In genomic region chr6:54005302-54005701, GRCm38 (mm10) we compare ENCODE assay signal across 25 mouse cellular contexts. TPM values are rescaled to one million over a fixed set of nuclear protein-coding genes. Genes with fewer than 3 reads are reported as not detected.
DNase-seq lines count a peak whose midpoint lies in the region; ATAC-seq and TF ChIP-seq lines count a peak whose summit lies in the region.
"Had no signal": no experiment of that assay in that cellular context is flagged by ENCODE, and none has a peak within 500 bp of the region (broad histone marks: within the 10 kb centered on the region; RNA-seq: fewer than 3 reads in every experiment).

No protein-coding gene starts in this region.

- no peaks in the 10 kb centered on the region for H3K36me3 ChIP-seq in embryonic facial prominence, embryonic 14.5 days (ENCODE audit: control insufficient read depth, insufficient read depth, low read length)
- no peaks in the 10 kb centered on the region for H3K36me3 ChIP-seq in embryonic facial prominence, embryonic 10.5 days (replicated peaks)
- H3K36me3 ChIP-seq in midbrain, embryonic 11.5 days (ENCODE audit: control insufficient read depth, insufficient read depth, low read length) = no peaks in the 10 kb centered on the region
- no peaks in the 10 kb centered on the region for H3K36me3 ChIP-seq in midbrain, postnatal 0 days (ENCODE audit: insufficient read depth, low read length)
- H3K36me3 ChIP-seq in myocyte (ENCODE audit: control insufficient read depth, insufficient read depth) = no peaks in the 10 kb centered on the region
- no peaks in the 10 kb centered on the region for H3K36me3 ChIP-seq in kidney, embryonic 16.5 days (ENCODE audit: insufficient read depth, low read length)
- H3K36me3 ChIP-seq: G1E had no signal

- peaks cover 5% of the 10 kb centered on the region; the same call in 1 of the 2 replicates for H3K4me1 ChIP-seq in embryonic facial prominence, embryonic 14.5 days (ENCODE audit: control insufficient read depth, insufficient read depth, low read length)
- H3K4me1 ChIP-seq in embryonic facial prominence, embryonic 10.5 days = peaks cover 14% of the 10 kb centered on the region
- H3K4me1 ChIP-seq in midbrain, embryonic 11.5 days (ENCODE audit: control insufficient read depth, insufficient read depth, low read length) = 0 out of 2 replicates have a peak, but pooled peaks cover 4% of the 10 kb centered on the region
- peaks cover 5% of the 10 kb centered on the region; the same call in 1 of the 2 replicates for H3K4me1 ChIP-seq in midbrain, postnatal 0 days (ENCODE audit: insufficient read depth, low read length)
- H3K4me1 ChIP-seq in kidney, embryonic 16.5 days (ENCODE audit: insufficient read depth, low read length) = peaks cover 3% of the 10 kb centered on the region; the same call in 1 of the 2 replicates

- no peak for TF ChIP-seq CTCF in midbrain, postnatal 0 days (IDR thresholded peaks at IDR 0.05)

- DNase-seq in embryonic facial prominence, embryonic 14.5 days (ENCODE audit: low spot score) = peak; percentile 41
- DNase-seq in embryonic facial prominence, embryonic 10.5 days (ENCODE audit: low spot score) = no peak
- peak; percentile 10 for DNase-seq in midbrain, embryonic 11.5 days (ENCODE audit: low spot score, missing footprints)
- no peak for DNase-seq in midbrain, postnatal 0 days (ENCODE audit: low spot score)
- DNase-seq: adrenal gland, adult 2 months; adrenal gland, adult 8-10 months; adrenal gland, postnatal 10 days; adrenal gland, postnatal 14 days; adrenal gland, postnatal 25 days; adrenal gland, postnatal 36 days; B cell, adult 2 months; cerebellum, adult 11 months; cerebellum, adult 11-12 months; cerebellum, adult 18-20 months had no signal

- TF ChIP-seq POLR2A in myocyte (IDR thresholded peaks at IDR 0.05; ENCODE audit: insufficient read length, low read depth) = no peak

- no peak for ATAC-seq in embryonic facial prominence, embryonic 14.5 days (ENCODE audit: low read depth)
- no peak for ATAC-seq in midbrain, embryonic 11.5 days (ENCODE audit: low FRiP score)
- no peak for ATAC-seq in midbrain, postnatal 0 days (ENCODE audit: low FRiP score)
- ATAC-seq in kidney, embryonic 16.5 days (ENCODE audit: low FRiP score, low TSS enrichment) = no peak
- ATAC-seq: activated CD4-positive, CD25-positive, alpha-beta regulatory T cell, adult 4 months; CD4-positive, CD25-positive, alpha-beta regulatory T cell, adult 4 months; Patski had no signal

- no peaks in the 10 kb centered on the region for H3K9me3 ChIP-seq in embryonic facial prominence, embryonic 14.5 days (ENCODE audit: control insufficient read depth, low read length)
- H3K9me3 ChIP-seq in embryonic facial prominence, embryonic 10.5 days = no peaks in the 10 kb centered on the region
- H3K9me3 ChIP-seq in midbrain, embryonic 11.5 days (ENCODE audit: control insufficient read depth, low read length) = no peaks in the 10 kb centered on the region
- no peaks in the 10 kb centered on the region for H3K9me3 ChIP-seq in midbrain, postnatal 0 days (ENCODE audit: low read length)
- H3K9me3 ChIP-seq in kidney, embryonic 16.5 days (ENCODE audit: low read length) = no peaks in the 10 kb centered on the region; the same call in 1 of the 2 replicates

- no peaks in the 10 kb centered on the region for H3K79me2 ChIP-seq in myocyte (ENCODE audit: control insufficient read depth, insufficient read depth)

- 63% methylated on average over 4 of the region's 4 CpGs for WGBS in embryonic facial prominence, embryonic 14.5 days
- 73% methylated on average over 4 of the region's 4 CpGs for WGBS in embryonic facial prominence, embryonic 10.5 days
- whole genome bisulfite sequencing in midbrain, embryonic 11.5 days = 86% methylated on average over 4 of the region's 4 CpGs
- WGBS in midbrain, postnatal 0 days = 76% methylated on average over 4 of the region's 4 CpGs
- WGBS in kidney, embryonic 16.5 days = 87% methylated on average over 4 of the region's 4 CpGs

- H3K4me3 ChIP-seq in embryonic facial prominence, embryonic 14.5 days (ENCODE audit: low read depth, low read length) = no peak overlapping the region
- no peak overlapping the region for H3K4me3 ChIP-seq in embryonic facial prominence, embryonic 10.5 days
- H3K4me3 ChIP-seq in midbrain, embryonic 11.5 days (ENCODE audit: low read depth, low read length) = no peak overlapping the region
- no peak overlapping the region for H3K4me3 ChIP-seq in midbrain, postnatal 0 days (ENCODE audit: low read depth, low read length)
- H3K4me3 ChIP-seq in myocyte = no peak overlapping the region
- no peak overlapping the region for H3K4me3 ChIP-seq in kidney, embryonic 16.5 days (ENCODE audit: low read length)

- no peak overlapping the region for H3K4me2 ChIP-seq in embryonic facial prominence, embryonic 14.5 days (ENCODE audit: low read depth, low read length)
- H3K4me2 ChIP-seq in midbrain, embryonic 11.5 days = no peak overlapping the region
- no peak overlapping the region for H3K4me2 ChIP-seq in midbrain, postnatal 0 days (ENCODE audit: low read depth, low read length, poor library complexity, severe bottlenecking)
- H3K4me2 ChIP-seq in myocyte (ENCODE audit: low read depth) = peak overlapping the region; percentile 21
- no peak overlapping the region for H3K4me2 ChIP-seq in kidney, embryonic 16.5 days (replicated peaks; ENCODE audit: low read depth, low read length)

- H3ac ChIP-seq in myocyte (ENCODE audit: control insufficient read depth, insufficient read length) = no peak overlapping the region

- no peak overlapping the region for H3K27ac ChIP-seq in embryonic facial prominence, embryonic 14.5 days (replicated peaks; ENCODE audit: low read depth, low read length)
- H3K27ac ChIP-seq in embryonic facial prominence, embryonic 10.5 days (replicated peaks) = no peak overlapping the region
- H3K27ac ChIP-seq in midbrain, embryonic 11.5 days (ENCODE audit: low read depth, low read length) = no peak overlapping the region
- no peak overlapping the region for H3K27ac ChIP-seq in midbrain, postnatal 0 days (ENCODE audit: low read depth, low read length)
- H3K27ac ChIP-seq in kidney, embryonic 16.5 days (ENCODE audit: low read length) = no peak overlapping the region

- H3K9ac ChIP-seq in embryonic facial prominence, embryonic 14.5 days (ENCODE audit: low read depth, low read length) = no peak overlapping the region
- no peak overlapping the region for H3K9ac ChIP-seq in midbrain, embryonic 11.5 days (ENCODE audit: low read length)
- no peak overlapping the region for H3K9ac ChIP-seq in midbrain, postnatal 0 days (replicated peaks; ENCODE audit: low read length, poor library complexity, severe bottlenecking)
- no peak overlapping the region for H3K9ac ChIP-seq in kidney, embryonic 16.5 days (replicated peaks; ENCODE audit: low read length)

- no peaks in the 10 kb centered on the region for H3K27me3 ChIP-seq in embryonic facial prominence, embryonic 14.5 days (replicated peaks; ENCODE audit: control insufficient read depth, insufficient read depth, low read length)
- H3K27me3 ChIP-seq in embryonic facial prominence, embryonic 10.5 days (replicated peaks; ENCODE audit: low read depth, poor library complexity, severe bottlenecking) = no peaks in the 10 kb centered on the region
- H3K27me3 ChIP-seq in midbrain, embryonic 11.5 days (ENCODE audit: control insufficient read depth, insufficient read depth, low read length) = no peaks in the 10 kb centered on the region; the same call in 1 of the 2 replicates
- H3K27me3 ChIP-seq in midbrain, postnatal 0 days (ENCODE audit: insufficient read depth, low read length) = no peaks in the 10 kb centered on the region
- H3K27me3 ChIP-seq in myocyte (ENCODE audit: control insufficient read depth, insufficient read depth, insufficient read length) = no peaks in the 10 kb centered on the region
- H3K27me3 ChIP-seq in kidney, embryonic 16.5 days (ENCODE audit: insufficient read depth, low read length) = no peaks in the 10 kb centered on the region
- H3K27me3 ChIP-seq: CH12.LX, Patski had no signal

TF ChIP-seq in myocyte, 11 proteins besides CTCF, POLR2A, EP300 and RAD21:
- TF ChIP-seq MYOD1 (IDR thresholded peaks at IDR 0.05; ENCODE audit: control insufficient read depth in 1 of 3, insufficient read length in 2 of 3, low read depth in 2 of 3) (peak in 2 of 3 experiments; percentile 70 to 80), MYOG (IDR thresholded peaks at IDR 0.05; ENCODE audit: control insufficient read depth in 1 of 3, insufficient read depth in 1 of 3, insufficient read length in 2 of 3, low read depth in 2 of 3) (no peak)

RNA-seq across cellular contexts. Expression of gene Cpvl, which starts 26.8 kb away (rescaled TPM):
- polyA plus RNA-seq in embryonic facial prominence, embryonic 14.5 days (2014; fragmentation: Nextera tagmentation; extraction: Ambion mirVana) = not detected in 2 replicates
- polyA plus RNA-seq in embryonic facial prominence, embryonic 10.5 days (2016; fragmentation: Nextera tagmentation; extraction: Ambion mirVana) = 0.10 and 0.22 TPM in 2 replicates
- 0.11 TPM in 1 of 2 replicates, not detected in the other for polyA plus RNA-seq in midbrain, embryonic 11.5 days (2014; fragmentation: Nextera tagmentation; extraction: Ambion mirVana)
- total RNA-seq in midbrain, postnatal 0 days (2014; rRNA removed) = not detected in 2 replicates
- polyA plus RNA-seq in midbrain, postnatal 0 days (2015; fragmentation: Nextera tagmentation; extraction: Ambion mirVana) = 0.10 TPM in 1 of 2 replicates, not detected in the other
- not detected for polyA plus RNA-seq in myocyte (2012; fragmentation: generic; extraction: Trizol)
- 0.35 TPM in 2 replicates for polyA plus RNA-seq in kidney, embryonic 16.5 days (2015; fragmentation: Nextera tagmentation; extraction: Ambion mirVana)
- total RNA-seq: adrenal gland, adult 18-20 months; adrenal gland, adult 2 months; adrenal gland, adult 8-10 months; adrenal gland, postnatal 10 days; adrenal gland, postnatal 14 days; adrenal gland, postnatal 25 days; adrenal gland, postnatal 36 days; CH12.LX; G1E; MEL had no signal
- polyA plus RNA-seq: activated CD4-positive, CD25-positive, alpha-beta regulatory T cell, adult 4 months; adrenal gland, adult 2 months; brain, embryonic 14.5 days; C2C12; CD4-positive, CD25-positive, alpha-beta regulatory T cell, adult 4 months; G1E had no signal

RNA-seq across cellular contexts. Expression of gene Chn2, which starts 34.1 kb away (rescaled TPM):
- 15.3 and 19.0 TPM in 2 replicates for polyA plus RNA-seq in embryonic facial prominence, embryonic 14.5 days (2014; fragmentation: Nextera tagmentation; extraction: Ambion mirVana)
- polyA plus RNA-seq in embryonic facial prominence, embryonic 10.5 days (2016; fragmentation: Nextera tagmentation; extraction: Ambion mirVana) = 10.7 and 11.3 TPM in 2 replicates
- 23.2 and 26.0 TPM in 2 replicates for polyA plus RNA-seq in midbrain, embryonic 11.5 days (2014; fragmentation: Nextera tagmentation; extraction: Ambion mirVana)
- total RNA-seq in midbrain, postnatal 0 days (2014; rRNA removed) = 31.8 and 36.4 TPM in 2 replicates
- polyA plus RNA-seq in midbrain, postnatal 0 days (2015; fragmentation: Nextera tagmentation; extraction: Ambion mirVana) = 18.0 and 21.4 TPM in 2 replicates
- 6.5 TPM for polyA plus RNA-seq in myocyte (2012; fragmentation: generic; extraction: Trizol)
- polyA plus RNA-seq in kidney, embryonic 16.5 days (2015; fragmentation: Nextera tagmentation; extraction: Ambion mirVana) = 17.1 and 17.3 TPM in 2 replicates
- total RNA-seq: CH12.LX, MEL had no signal
- polyA plus RNA-seq: G1E had no signal

Comparison
In these comparisons a context has a peak if more than half of its experiments do, and no peak if none do; other contexts are left out.
1. DNase-seq: peak in embryonic facial prominence, embryonic 14.5 days (single experiment) and midbrain, embryonic 11.5 days (single experiment); none in embryonic facial prominence, embryonic 10.5 days (single experiment) and midbrain, postnatal 0 days (single experiment).